Mouse (Mus musculus) midbrain, embryonic 13.5 days (tissue): ENCODE measurements around the gene Slc12a7. TPM values are rescaled to one million over a fixed set of nuclear protein-coding genes. Genes with fewer than 3 reads are reported as not detected.
A peak's percentile ranks its signal among the peaks of the same experiment; 100 is the strongest.

Experiments
- ATAC-seq: fragments of 200-750 bp; cut with Nextera tagmentation; 2 replicates; pipeline ENCODE4 v1.8.0; 2017; ENCODE audit warnings: mild to moderate bottlenecking, moderate TSS enrichment, moderate library complexity
- H3K27ac ChIP-seq: fragments of 300-500 bp; sonication (generic); 2 replicates; pipeline ENCODE4 v1.5.1; 2015; ENCODE audit warnings: inconsistent platforms, mild to moderate bottlenecking, moderate library complexity
- H3K27me3 ChIP-seq: fragments of 300-500 bp; sonication (generic); 2 replicates; pipeline ENCODE4 v1.6.1; 2015; ENCODE audit warnings: mild to moderate bottlenecking, inconsistent platforms
- H3K36me3 ChIP-seq: fragments of 300-500 bp; sonication (generic); 2 replicates; pipeline ENCODE4 v1.6.1; 2015; ENCODE audit warnings: mild to moderate bottlenecking, inconsistent platforms
- H3K4me1 ChIP-seq: fragments of 300-500 bp; sonication (generic); replicated peaks from 2 replicates; pipeline ENCODE4 v1.6.1; 2015; ENCODE audit warnings: inconsistent platforms
- H3K4me2 ChIP-seq: fragments of 300-500 bp; sonication (generic); replicated peaks from 2 replicates; pipeline ENCODE4 v1.6.1; 2015; ENCODE audit warnings: moderate library complexity, mild to moderate bottlenecking, inconsistent platforms
- H3K4me3 ChIP-seq: fragments of 300-500 bp; sonication (generic); replicated peaks from 2 replicates; pipeline ENCODE4 v1.5.1; 2015; ENCODE audit warnings: mild to moderate bottlenecking, inconsistent platforms
- H3K9ac ChIP-seq: fragments of 300-500 bp; sonication (generic); replicated peaks from 2 replicates; pipeline ENCODE4 v1.6.1; 2015; ENCODE audit warnings: mild to moderate bottlenecking, inconsistent platforms
- H3K9me3 ChIP-seq: fragments of 300-500 bp; sonication (generic); 2 replicates; pipeline ENCODE4 v1.6.1; 2016; ENCODE audit warnings: mild to moderate bottlenecking, inconsistent platforms
- WGBS: fragments of 180-500 bp; shearing (Covaris S2); methylation state at CpG from one replicate; pipeline ENCODE4 v1.1.7; 2015; 5-methylcytosine and 5-hydroxymethylcytosine counted together
- polyA plus RNA-seq: library from polyadenylated mRNA; unstranded; fragments of >200 nt; fragmentation: Nextera tagmentation; extraction: Ambion mirVana; gene quantifications from 2 replicates; pipeline ENCODE4 v1.2.1, GENCODE M21; 2015

The Slc12a7 gene
- polyA plus RNA-seq, result 16.0 and 18.5 TPM in 2 replicates

DNA sequence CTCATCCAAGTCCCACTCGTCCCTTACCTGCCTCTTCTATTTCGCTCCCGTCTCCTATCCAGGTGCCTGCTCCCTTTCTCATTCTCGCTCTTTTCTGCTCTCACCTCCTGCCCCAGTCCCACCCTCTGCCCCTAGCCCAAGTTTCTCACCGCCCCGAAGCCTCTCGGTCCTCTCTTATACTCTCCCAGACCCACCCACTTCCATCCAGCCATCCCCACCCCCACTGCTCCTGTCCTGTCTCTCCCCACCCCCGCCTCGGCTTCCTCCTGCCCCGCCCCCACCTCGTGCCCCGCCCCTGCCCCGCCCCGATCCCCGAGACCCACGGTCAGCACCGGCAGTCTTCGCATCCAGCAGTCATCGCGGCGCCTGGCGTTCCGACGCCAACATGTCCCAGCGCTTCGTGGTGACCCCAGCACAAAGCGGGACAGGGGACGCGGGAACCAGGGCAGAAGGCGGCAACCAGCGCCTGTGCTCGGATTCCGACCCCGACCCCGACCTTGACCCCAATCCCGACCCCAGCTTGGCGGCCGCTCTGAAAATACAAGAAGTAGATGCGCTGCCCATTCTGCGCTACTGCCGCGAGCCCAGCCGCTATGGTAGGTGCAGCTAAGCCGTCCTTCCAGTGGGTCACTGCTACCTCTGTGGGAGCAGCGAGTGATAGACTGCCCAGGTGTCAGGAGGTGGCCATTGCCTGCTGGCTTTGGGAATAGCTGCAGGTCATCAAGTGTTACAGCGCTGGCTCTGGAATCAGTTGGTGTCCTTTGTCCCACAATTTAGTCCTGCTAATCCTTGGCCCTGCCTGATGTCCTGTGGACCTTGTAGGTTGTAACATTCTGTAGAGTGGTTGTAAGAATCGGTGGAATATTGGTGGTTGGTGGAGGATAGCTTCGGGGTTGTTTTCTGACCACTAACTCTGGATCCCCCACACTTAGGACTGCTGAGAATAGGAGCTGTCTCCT is at the start of gene Slc12a7:
TSS of gene Slc12a7 (plus strand) at position 353 of the 959 bp plus-strand sequence.
- peak; percentile 66 for ATAC-seq
- 4% methylated on average over 46 of the region's 48 CpGs for WGBS
- H3K9ac ChIP-seq, result peak within 1 kb of the TSS; percentile 48
- H3K36me3 ChIP-seq, result no peaks in the 10 kb centered on the region
- peaks cover 9% of the 10 kb centered on the region for H3K4me1 ChIP-seq
- H3K27me3 ChIP-seq, result peaks cover 32% of the 10 kb centered on the region
- peak within 1 kb of the TSS; percentile 39 for H3K4me3 ChIP-seq
- no peak within 1 kb of the TSS for H3K27ac ChIP-seq
- H3K9me3 ChIP-seq, result no peaks in the 10 kb centered on the region
- peak within 1 kb of the TSS; percentile 66 for H3K4me2 ChIP-seq

DNA sequence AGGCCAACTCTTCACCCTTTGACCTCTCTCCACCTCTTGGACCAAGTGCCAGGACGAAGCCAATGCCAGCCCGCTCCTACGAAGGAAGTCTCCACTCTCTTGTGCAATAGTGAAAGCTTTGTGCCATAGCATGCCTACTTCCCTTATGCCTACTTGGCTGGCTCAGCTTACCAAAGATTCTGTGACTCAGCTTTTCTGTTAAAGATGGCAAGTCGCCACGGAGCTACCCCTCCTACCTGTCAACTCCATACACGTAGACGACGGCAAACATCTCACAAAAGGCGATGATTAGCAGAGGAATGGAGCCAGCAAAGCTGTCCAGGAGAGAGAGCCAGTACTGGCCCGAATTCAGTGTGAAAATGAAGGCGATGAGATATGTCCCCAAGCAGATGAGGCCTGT is 49.2 kb upstream of the Slc12a7 start:
- WGBS, result 87% methylated on average over 11 of the region's 11 CpGs

DNA sequence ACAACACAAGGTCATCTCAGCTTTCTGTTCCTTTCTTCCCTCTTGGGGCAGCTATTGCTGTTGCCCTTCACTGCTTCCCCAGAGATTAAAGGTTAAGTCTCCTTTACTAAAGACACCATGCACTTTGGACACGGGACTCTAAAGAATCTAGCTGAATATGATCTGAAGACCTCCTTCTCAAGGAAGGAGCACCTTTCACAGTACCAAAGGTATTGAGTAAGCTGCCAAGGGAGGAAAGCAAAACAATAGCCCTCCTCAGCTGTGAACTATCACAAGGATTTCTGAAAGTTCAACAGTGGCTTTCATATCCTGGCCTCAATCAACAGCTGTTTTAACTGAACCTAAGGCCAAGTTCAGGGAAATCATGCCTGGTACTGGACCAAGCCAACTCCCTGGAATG is 48.5 kb upstream of the Slc12a7 start:
- H3K9ac ChIP-seq, result no peak overlapping the region
- no peaks in the 10 kb centered on the region for H3K9me3 ChIP-seq
- H3K27me3 ChIP-seq, result no peaks in the 10 kb centered on the region
- H3K4me2 ChIP-seq, result no peak overlapping the region
- H3K4me1 ChIP-seq, result no peaks in the 10 kb centered on the region
- ATAC-seq, result no peak
- 77% methylated on average over 1 of the region's 1 CpGs for WGBS
- no peak overlapping the region for H3K4me3 ChIP-seq
- H3K27ac ChIP-seq, result no peak overlapping the region
- H3K36me3 ChIP-seq, result no peaks in the 10 kb centered on the region

More for the DNA sequence above, 49.2 kb upstream of the Slc12a7 start:
- no peak overlapping the region for H3K4me3 ChIP-seq
- no peak overlapping the region for H3K27ac ChIP-seq
- no peaks in the 10 kb centered on the region for H3K27me3 ChIP-seq
- H3K36me3 ChIP-seq, result no peaks in the 10 kb centered on the region
- H3K4me2 ChIP-seq, result no peak overlapping the region
- no peak for ATAC-seq
- no peak overlapping the region for H3K9ac ChIP-seq
- H3K9me3 ChIP-seq, result no peaks in the 10 kb centered on the region
- H3K4me1 ChIP-seq, result no peaks in the 10 kb centered on the region

DNA sequence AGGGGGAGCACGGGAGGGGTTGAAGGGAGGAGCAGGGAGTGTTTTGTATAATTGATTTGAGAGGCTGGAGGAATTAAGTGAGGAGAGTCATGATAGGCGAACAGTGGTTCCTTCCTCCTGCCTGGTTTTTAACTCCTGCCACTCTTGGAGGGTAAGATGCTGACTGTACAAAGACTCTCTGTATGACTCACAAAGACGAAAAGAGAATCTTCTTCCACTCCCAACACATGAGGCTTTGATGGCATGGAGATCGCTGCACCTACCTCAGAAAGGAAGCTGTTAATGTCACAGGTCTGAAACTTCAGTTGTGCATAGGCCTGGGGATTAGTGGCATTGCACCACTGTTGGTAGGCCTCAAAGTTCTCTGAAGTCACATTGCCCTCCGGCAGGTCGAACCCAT is 47.4 kb upstream of the Slc12a7 start:
- Histone ChIP-seq H3K4me1 (no peaks in the 10 kb centered on the region), H3K36me3 (no peaks in the 10 kb centered on the region), H3K9me3 (no peaks in the 10 kb centered on the region), H3K27ac (no peak overlapping the region), H3K9ac (no peak overlapping the region), H3K27me3 (no peaks in the 10 kb centered on the region), H3K4me3 (no peak overlapping the region), H3K4me2 (no peak overlapping the region)
- ATAC-seq, result no peak
- WGBS, result 85% methylated on average over 6 of the region's 6 CpGs

DNA sequence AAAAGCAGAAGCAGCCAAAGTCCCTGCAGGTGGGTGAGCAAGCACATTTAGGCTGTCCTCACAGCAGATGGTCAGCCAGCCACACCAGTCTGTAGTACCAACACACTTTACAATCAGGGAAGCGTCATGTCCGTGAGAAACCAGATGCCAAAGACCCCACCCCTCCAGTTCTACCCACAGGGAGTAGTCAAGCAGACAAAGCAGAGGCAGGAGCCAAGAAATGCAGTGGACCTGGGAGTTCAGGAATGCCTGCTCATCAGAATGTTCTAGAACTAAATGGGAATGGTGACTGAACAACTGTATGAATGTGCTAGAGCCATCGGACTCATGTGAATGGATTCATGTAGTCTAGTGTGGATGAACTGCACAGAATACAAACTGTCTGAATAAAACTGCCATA is 45.3 kb upstream of the Slc12a7 start:
- Histone ChIP-seq H3K27ac (no peak overlapping the region), H3K36me3 (no peaks in the 10 kb centered on the region), H3K4me3 (no peak overlapping the region), H3K4me1 (no peaks in the 10 kb centered on the region), H3K4me2 (no peak overlapping the region), H3K9me3 (no peaks in the 10 kb centered on the region), H3K9ac (no peak overlapping the region), H3K27me3 (no peaks in the 10 kb centered on the region)
- WGBS, result 69% methylated on average over 3 of the region's 3 CpGs
- ATAC-seq, result no peak

DNA sequence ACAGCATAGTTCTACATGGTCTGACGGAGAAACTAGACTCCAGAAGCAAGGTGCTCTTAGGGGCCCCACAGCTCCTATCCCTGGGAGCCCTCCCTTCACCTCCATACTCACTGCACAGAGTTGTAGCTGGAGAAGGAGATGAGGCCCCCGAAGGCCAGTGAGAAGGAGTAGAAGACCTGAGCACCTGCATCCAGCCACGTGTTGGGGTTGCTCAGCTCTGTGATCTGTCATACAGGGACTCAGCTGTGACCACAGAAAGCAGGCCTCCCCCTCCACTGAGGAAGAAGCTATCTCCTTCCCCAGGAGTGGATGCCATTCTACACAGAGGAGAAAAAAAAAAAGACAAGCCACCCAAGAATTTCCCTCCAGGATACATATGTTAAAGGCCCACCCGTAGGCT is 44.0 kb upstream of the Slc12a7 start:
- H3K4me3 ChIP-seq, result no peak overlapping the region
- H3K27ac ChIP-seq, result no peak overlapping the region
- no peaks in the 10 kb centered on the region for H3K36me3 ChIP-seq
- 87% methylated on average over 4 of the region's 4 CpGs for WGBS
- no peaks in the 10 kb centered on the region for H3K27me3 ChIP-seq
- no peaks in the 10 kb centered on the region for H3K9me3 ChIP-seq
- no peak for ATAC-seq
- no peak overlapping the region for H3K4me2 ChIP-seq
- H3K4me1 ChIP-seq, result no peaks in the 10 kb centered on the region
- no peak overlapping the region for H3K9ac ChIP-seq

DNA sequence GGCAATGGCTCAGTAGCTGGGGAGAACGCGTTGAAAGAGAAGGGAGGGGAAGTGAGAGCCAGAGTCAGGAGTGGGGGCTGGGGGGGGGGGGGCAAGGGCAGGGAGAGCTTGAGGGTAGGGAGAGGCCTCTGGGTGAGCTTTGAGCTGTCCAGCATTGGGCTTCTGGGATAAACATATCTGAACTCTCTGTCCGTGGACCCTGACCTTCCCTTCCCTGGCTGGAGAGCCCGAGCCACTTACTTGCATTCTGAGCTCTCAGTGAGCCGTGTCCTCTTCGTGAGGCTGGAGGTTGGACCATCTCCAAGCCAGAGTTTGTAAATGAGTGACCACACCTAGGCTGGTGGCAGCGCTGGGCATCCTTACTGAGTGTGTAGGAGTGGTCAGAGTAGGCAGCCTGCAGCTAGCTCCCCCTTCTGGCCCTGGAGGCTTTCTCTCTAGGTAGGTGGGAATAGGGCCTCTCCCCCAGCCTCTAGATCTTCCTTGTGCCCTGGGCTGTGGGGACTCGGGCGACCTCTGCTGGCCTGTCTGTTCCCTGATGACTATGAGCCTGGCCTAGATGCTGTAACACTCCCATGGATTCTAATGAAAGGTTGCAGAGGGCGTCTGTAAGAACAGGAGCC is 40.5 kb upstream of the Slc12a7 start:
- 33% methylated on average over 10 of the region's 10 CpGs for WGBS
- ATAC-seq, result peak; percentile 88
- no peak overlapping the region for H3K9ac ChIP-seq

DNA sequence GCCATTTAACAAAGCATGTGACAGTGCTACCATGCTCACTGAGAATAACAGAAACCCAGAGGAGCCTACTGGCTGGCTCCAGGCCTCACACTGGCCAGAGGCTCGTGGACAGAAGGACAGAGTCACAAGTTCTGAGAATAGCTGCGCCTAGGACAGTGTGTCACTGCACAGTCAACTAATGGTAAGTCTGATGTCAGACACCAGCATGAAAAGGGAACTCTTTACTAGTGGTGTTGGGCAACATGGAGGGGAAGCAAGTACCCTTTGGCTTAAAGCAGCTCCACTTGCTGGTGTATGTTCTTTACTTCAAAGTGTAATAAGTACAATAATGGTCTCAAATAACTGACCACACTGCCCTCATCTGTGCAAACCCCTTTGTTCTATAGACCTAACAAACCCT is 39.6 kb upstream of the Slc12a7 start:
- no peaks in the 10 kb centered on the region for H3K36me3 ChIP-seq
- H3K9me3 ChIP-seq, result no peaks in the 10 kb centered on the region
- H3K4me3 ChIP-seq, result no peak overlapping the region
- 73% methylated on average over 2 of the region's 2 CpGs for WGBS
- no peak overlapping the region for H3K4me2 ChIP-seq
- H3K4me1 ChIP-seq, result no peaks in the 10 kb centered on the region
- no peak overlapping the region for H3K9ac ChIP-seq
- H3K27ac ChIP-seq, result no peak overlapping the region
- 0 out of 2 replicates have a peak, but pooled peaks cover 3% of the 10 kb centered on the region for H3K27me3 ChIP-seq
- no peak for ATAC-seq

More for the DNA sequence above, 40.5 kb upstream of the Slc12a7 start:
- no peaks in the 10 kb centered on the region for H3K9me3 ChIP-seq
- no peak overlapping the region for H3K4me2 ChIP-seq
- no peak overlapping the region for H3K27ac ChIP-seq
- H3K36me3 ChIP-seq, result no peaks in the 10 kb centered on the region
- H3K27me3 ChIP-seq, result 0 out of 2 replicates have a peak, but pooled peaks cover 3% of the 10 kb centered on the region
- H3K4me1 ChIP-seq, result no peaks in the 10 kb centered on the region
- no peak overlapping the region for H3K4me3 ChIP-seq

DNA sequence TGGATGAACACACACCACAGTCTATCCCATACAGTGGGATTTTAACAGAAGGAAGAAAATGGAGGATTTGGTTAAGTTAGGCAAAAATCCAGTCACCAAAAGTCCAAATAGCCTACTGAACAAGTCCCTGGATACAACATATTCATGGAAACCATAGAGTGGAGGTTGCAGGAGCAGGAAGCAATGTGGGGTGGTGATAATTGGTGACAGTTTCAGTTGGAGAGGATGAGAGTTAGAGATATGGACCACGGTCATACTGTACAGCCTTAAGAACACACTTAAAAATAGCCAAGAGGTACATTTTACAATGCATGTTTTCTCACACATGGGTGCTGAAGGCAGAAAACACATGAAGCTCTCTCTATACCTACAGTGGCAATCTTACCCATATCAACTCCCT is 37.9 kb upstream of the Slc12a7 start:
- Histone ChIP-seq H3K36me3 (no peaks in the 10 kb centered on the region), H3K9me3 (no peaks in the 10 kb centered on the region), H3K4me1 (no peaks in the 10 kb centered on the region), H3K9ac (no peak overlapping the region), H3K4me3 (no peak overlapping the region), H3K27ac (no peak overlapping the region), H3K4me2 (no peak overlapping the region), H3K27me3 (0 out of 2 replicates have a peak, but pooled peaks cover 3% of the 10 kb centered on the region)
- WGBS, result 94% methylated on average over 1 of the region's 1 CpGs
- ATAC-seq, result no peak

DNA sequence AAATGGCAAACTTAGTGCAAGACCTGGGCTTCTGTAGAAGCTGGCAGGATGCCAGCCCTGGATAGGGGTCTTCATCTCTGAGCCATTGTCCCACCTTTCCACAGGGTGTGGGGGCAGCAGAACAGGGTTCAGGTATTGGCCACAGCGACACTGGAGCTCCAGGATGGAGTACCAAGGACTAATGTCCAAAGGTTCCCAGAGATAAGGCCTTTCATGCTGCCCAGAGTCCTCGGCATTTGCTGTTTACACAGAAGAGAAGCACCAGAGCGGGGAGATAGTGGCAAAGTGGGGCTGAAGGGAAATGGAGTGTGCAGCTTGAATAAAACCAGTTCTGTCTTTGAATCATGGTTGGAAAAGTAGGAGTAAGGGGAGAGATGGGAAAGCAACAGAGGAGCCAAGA is 36.4 kb upstream of the Slc12a7 start:
- no peak for ATAC-seq
- no peak overlapping the region for H3K4me3 ChIP-seq
- H3K27me3 ChIP-seq, result 0 out of 2 replicates have a peak, but pooled peaks cover 3% of the 10 kb centered on the region
- H3K36me3 ChIP-seq, result no peaks in the 10 kb centered on the region
- no peak overlapping the region for H3K4me2 ChIP-seq
- WGBS, result 81% methylated on average over 3 of the region's 3 CpGs
- H3K27ac ChIP-seq, result no peak overlapping the region
- no peak overlapping the region for H3K9ac ChIP-seq
- H3K4me1 ChIP-seq, result no peaks in the 10 kb centered on the region
- H3K9me3 ChIP-seq, result no peaks in the 10 kb centered on the region

DNA sequence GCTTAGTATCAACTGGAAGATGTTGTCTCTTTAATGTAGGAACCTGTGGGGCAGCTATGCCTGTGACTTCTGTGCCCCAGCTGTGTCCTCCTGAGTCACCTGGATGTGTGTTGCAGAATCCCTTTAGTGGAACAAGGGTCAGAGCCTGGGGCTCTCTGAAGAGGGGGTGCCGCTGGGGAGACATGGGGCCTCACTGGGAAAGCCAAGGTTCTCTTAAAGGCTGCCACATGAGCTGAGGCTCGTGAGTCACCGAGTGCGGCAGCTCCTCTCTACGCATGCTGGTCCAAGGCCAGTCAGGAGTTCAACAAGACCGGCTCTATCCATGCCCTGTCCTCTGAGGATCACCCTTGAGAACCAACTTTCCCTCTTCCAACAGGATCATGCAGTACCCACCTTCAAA is 33.2 kb upstream of the Slc12a7 start:
- Histone ChIP-seq H3K9ac (no peak overlapping the region), H3K4me3 (no peak overlapping the region), H3K4me1 (no peaks in the 10 kb centered on the region), H3K4me2 (no peak overlapping the region), H3K27ac (no peak overlapping the region), H3K27me3 (0 out of 2 replicates have a peak, but pooled peaks cover 3% of the 10 kb centered on the region), H3K36me3 (no peaks in the 10 kb centered on the region), H3K9me3 (no peaks in the 10 kb centered on the region)
- ATAC-seq, result no peak
- 90% methylated on average over 6 of the region's 6 CpGs for WGBS

DNA sequence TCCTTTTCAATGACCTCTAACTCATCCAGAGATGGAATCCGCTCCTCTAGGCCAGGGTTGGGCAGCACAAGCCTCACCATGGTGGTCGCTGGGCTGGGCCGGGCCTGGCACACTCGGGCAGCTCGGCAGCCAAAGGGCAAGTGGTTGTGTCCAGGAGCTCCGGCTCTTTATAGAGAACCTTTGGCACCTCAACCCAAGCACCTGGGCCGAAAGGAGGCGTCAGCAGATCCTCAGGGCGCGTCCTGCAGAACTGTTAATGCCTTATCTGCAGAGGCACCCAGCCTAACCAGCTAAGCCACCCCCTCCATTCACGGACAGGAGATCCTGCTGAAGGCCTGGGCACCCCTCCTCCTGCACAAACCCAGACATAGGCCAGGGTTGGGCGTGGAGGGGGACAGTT is 32.3 kb upstream of the Slc12a7 start:
- no peak for ATAC-seq
- Histone ChIP-seq H3K27me3 (0 out of 2 replicates have a peak, but pooled peaks cover 3% of the 10 kb centered on the region), H3K4me1 (no peaks in the 10 kb centered on the region), H3K36me3 (no peaks in the 10 kb centered on the region), H3K9me3 (no peaks in the 10 kb centered on the region), H3K9ac (no peak overlapping the region), H3K4me3 (no peak overlapping the region), H3K4me2 (no peak overlapping the region), H3K27ac (no peak overlapping the region)
- WGBS, result 92% methylated on average over 12 of the region's 12 CpGs
